Mouse (Mus musculus) MEL-GATA-1-ER (cell line): ENCODE results near the gene Prdm5.

Experiments
- DNase-seq: peaks from one replicate; pipeline ENCODE4 v3.0.0-alpha.2; 2012; ENCODE audit warnings: low read depth; ENCODE audit errors: extremely low read depth

Prdm5 gene

GRCm38 (mm10) chr6:65828656-65829055 lies 49.9 kb downstream of the Prdm5 start:
- DNase-seq: no peak

- DNase-seq: no peak
These were observed 52.7 kb downstream of the Prdm5 start for GRCm38 (mm10) chr6:65831443-65831842.

DNA sequence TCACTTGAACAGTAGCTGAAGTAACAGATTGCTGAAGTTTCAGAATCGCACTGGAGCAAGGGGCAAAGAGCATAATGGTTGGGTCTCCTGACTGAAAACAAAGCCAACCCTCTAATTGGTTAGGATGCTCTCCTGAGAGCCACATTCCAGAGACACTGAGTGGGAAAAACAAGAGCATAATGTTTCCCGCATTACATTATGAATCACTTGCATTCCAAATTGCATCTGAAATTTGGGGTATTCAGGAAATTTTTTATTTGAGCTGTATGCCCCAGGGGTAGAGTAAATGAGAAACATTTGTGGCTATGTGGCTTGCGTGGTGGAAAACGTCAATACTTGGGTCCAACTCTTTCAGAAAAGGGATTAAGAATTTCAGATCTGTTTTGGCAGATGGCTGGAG lies 55.2 kb downstream of the Prdm5 start:
- no peak for DNase-seq

GRCm38 (mm10) chr6:65842579-65842978 lies 63.8 kb downstream of the Prdm5 start:
- peak; percentile 2 for DNase-seq

DNA sequence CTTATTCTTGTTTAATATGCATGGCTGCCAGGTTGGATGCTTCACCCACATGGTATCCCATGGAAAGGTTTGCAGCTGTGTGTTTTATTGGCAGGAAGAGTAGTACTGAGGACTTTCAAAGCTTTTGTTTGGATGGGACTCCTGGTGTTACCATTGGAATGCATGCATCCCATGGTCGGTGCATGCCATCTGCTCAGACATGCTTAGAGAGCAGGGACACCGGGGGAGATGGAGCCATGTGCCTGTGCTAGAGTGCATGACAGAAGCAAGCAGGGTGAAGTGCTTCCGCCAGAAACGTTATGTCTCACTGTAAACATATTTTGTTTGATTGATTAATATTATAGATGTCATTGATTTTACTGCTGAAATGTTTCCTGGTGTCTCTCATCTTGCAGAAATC lies 70.3 kb downstream of the Prdm5 start:
- no peak for DNase-seq

- DNase-seq: no peak
These were observed 70.9 kb downstream of the Prdm5 start for GRCm38 (mm10) chr6:65849687-65850086.

DNA sequence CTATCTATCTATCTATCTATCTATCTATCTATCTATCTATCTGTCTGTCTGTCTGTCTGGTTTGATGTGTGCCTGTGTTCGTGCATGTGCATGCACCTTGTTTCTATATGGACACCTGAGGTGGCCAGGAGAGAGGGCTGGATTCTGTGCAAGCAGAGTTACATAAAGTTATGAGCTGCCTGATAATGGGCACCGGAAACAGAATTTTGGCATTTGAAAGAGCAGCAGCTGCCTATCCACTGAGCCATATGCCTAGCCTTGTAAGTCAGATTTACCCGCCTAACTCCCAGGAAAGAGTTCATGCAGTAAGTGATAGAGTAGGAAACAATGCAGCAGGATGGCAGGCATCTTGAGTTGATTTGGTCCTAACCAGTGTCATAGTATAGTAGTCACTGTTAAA lies 71.4 kb downstream of the Prdm5 start:
- no peak for DNase-seq

- no peak for DNase-seq
These were observed 75.2 kb downstream of the Prdm5 start for GRCm38 (mm10) chr6:65854020-65854419.

- DNase-seq: no peak
These were observed 75.8 kb downstream of the Prdm5 start for GRCm38 (mm10) chr6:65854585-65854984.

DNA sequence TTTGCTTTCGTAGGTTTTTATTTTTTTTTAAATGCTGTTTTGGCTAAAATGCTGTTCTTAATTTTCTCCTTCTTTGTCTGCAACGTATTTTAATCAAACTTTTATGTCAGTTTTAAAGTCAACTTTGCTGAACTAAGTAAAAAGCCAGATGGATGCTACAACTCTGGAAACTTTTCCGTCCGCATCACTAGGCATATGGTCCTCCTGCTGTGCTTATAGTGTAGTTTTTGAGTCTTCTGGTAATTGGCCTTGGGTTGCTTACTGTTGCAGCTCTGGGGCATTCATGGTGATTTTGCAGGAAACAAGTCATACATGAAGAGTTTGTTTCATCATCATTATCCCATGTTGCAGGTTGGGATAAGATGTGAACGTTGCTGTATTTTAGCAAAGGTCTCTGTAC lies 81.8 kb downstream of the Prdm5 start:
- no peak for DNase-seq

DNA sequence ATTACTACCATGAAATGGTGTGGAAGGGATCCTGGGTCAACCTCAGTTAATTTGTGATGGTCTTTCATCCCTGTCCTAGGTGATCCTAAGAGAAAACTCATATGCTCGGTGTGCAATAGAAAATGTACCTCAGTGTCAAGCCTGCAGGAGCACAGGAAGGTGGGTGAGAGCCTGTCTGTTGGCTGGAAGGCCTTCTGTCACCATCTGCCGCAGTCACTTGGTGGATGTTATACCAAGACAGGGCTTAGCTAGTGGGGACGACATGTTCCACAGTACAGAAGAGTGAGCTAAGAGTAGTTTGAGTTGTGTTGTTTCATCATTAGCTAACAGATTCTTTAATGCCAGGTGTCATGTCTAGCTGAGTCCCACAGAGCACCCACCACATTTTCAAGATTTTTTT lies 84.0 kb downstream of the Prdm5 start:
- DNase-seq: no peak

DNA sequence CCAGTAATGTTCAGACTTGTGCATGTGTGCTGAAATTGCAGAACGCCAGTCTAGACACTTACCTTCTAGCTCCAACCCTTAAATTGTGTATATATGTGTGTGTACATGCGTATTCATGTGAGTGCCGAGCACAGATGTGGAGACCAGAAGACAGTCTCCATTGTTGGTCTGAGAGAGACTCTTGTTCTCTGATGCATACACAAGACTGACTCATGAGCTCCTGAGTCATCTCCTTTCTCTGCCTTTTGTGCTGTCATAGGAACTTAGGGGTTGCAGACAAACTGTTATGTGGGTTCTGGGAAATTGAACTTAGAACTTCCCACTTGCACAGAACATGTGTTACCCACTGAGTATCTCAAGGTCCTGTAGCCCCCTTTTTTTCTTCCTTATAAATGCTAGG lies 85.4 kb downstream of the Prdm5 start:
- no peak for DNase-seq

GRCm38 (mm10) chr6:65864919-65865318 lies 86.1 kb downstream of the Prdm5 start:
- DNase-seq: peak; percentile 26

DNA sequence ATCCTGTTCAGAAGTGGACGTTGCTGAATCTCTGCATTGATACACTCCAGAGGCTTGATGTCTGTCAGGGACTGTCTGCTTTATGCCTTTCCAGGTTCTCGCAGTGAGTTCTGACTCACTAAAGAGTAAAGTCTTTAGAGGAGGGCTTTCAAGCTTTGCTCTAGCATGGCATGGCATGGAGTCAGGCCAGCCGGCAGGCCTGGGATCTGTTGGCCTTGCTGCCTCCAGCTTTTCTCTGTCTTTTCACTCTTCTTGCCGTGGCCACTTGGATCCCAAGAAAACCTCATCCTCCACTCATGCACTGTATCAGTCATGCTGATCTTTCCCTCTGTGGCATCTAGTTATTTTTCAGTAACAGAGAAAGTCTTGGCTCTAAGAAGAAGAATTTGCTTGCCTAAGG lies 87.1 kb downstream of the Prdm5 start:
- no peak for DNase-seq

- no peak for DNase-seq
These were observed 93.0 kb downstream of the Prdm5 start for GRCm38 (mm10) chr6:65871754-65872278.

DNA sequence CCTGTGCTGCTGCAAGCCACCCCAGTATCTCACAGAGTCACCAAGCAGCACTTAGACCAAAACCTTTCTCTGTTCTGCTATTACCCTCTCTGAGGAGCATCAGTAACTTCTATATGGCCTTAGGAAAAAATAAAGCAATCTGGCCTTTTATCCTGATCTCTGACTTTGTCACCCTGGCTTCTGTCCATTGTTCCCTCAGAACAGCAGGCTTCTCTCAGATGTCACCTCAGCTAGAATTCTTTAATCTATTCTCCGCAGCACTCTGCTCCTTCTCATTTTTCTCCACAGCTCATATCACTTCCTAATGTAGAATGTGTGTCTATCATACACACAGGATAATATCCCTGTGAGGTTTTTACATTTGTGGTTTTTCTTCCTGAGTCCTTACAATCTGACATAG lies 99.5 kb downstream of the Prdm5 start:
- DNase-seq: no peak

- no peak for DNase-seq
These were observed 110.0 kb downstream of the Prdm5 start for GRCm38 (mm10) chr6:65888835-65889234.

DNA sequence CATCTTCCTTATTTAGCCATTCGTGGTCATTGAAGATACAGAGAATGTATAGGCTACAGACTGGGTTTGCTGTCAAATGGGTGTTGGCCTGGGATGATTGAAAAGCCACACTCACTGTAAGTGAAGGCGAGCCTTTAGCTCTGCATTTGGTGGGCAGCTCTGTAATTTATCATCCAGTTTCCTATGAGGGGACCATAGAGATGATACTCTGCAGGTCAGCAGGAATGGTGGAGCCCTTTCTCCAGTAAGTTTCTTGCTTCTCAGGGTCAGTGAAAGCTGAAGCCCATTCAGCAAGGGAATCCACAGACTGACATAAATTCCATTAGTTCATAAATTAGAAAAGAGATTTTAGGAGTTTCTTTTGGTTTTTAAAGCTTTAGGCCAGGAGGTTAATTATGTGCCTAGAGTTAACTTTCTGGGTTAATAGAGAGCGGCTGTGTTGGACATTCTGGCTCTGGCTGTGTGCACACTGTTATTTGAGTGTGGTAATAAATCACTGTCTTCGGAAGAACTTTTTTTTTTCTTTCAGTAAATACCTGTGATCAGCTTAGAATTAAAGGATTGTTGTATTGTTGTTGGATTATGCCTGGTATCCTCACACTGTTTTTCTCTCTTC lies 113.4 kb downstream of the Prdm5 start:
- DNase-seq: no peak

- DNase-seq: no peak
These were observed 127.9 kb downstream of the Prdm5 start for GRCm38 (mm10) chr6:65906657-65907182.

- no peak for DNase-seq
These were observed 136.6 kb downstream of the Prdm5 start for GRCm38 (mm10) chr6:65915421-65915820.

DNA sequence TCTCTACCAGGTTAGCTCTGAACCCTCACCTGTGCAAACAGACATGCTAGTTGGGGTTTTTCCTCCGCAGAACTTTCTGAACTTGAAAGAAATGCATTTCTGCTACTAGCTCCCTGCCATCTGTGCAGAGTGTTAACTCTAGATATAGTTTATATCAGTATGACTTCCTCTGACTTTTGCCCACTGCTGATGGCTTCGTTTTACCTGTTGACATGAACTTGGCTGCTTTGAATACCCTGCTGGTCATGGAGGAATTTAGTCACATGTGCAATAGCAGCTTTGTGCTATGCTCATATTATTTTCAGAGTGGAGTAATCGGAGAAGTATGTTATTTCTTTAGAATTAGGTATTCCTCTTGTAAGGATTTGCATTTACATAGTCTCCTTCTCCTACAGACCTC lies 142.9 kb downstream of the Prdm5 start:
- no peak for DNase-seq

DNA sequence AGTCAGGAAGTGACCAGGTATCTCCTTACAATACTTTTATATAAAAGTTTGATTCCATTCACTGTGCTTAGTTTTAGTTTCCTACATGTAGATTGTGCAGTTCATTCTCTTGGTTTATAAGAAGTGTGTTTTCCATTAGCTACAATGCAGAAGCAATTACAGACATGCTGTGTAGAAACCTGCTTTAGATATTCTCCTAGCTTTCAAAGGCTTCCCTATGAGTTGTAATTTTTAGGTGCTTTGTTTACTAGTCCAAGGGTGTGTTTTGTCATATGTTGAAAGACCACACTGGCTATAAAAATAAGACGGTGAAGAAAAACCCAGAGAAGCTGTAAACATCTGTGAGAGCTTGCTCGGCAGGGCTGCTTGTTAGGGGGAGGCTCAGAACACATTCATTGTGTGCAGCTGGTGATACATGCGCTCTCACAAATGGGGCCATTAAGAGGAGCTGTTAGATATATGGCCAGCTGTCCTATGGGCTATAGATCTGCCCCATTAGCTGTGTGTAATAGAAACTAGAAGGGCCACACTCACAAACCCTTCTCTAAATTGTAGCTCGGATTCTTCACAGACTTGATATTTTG lies 144.8 kb downstream of the Prdm5 start:
- no peak for DNase-seq

- no peak for DNase-seq
These were observed 147.0 kb downstream of the Prdm5 start for GRCm38 (mm10) chr6:65925737-65926333.
